Mouse (Mus musculus) embryonic facial prominence, embryonic 11.5 days (tissue): Measurements from ENCODE around the gene Kcnc1. TPM values are rescaled to one million over a fixed set of nuclear protein-coding genes. Genes with fewer than 3 reads are reported as not detected.

Experiments
- ATAC-seq: fragments of 200-750 bp; cut with Nextera tagmentation; replicated peaks from 2 replicates; pipeline ENCODE4 v1.8.0; 2017; ENCODE audit warnings: low read depth; ENCODE audit not compliant: insufficient number of reproducible peaks, low FRiP score, low TSS enrichment
- DNase-seq: peaks from one replicate; pipeline ENCODE4 v3.0.0-alpha.2; 2015; ENCODE audit warnings: low spot score
- H3K27ac ChIP-seq: fragments of 300-500 bp; sonication (generic); replicated peaks from 2 replicates; pipeline ENCODE4 v1.5.1; 2014; ENCODE audit warnings: mild to moderate bottlenecking, low read depth, low read length, control low read depth
- H3K27me3 ChIP-seq: fragments of 300-500 bp; sonication (generic); 2 replicates; pipeline ENCODE4 v1.6.1; 2014; ENCODE audit warnings: mild to moderate bottlenecking, low read length, moderate library complexity, mixed read lengths; ENCODE audit not compliant: control insufficient read depth, insufficient read depth
- H3K36me3 ChIP-seq: fragments of 300-500 bp; sonication (generic); replicated peaks from 2 replicates; pipeline ENCODE4 v1.6.1; 2014; ENCODE audit warnings: low read depth, mild to moderate bottlenecking, low read length, moderate library complexity, mixed read lengths; ENCODE audit not compliant: control insufficient read depth, insufficient read depth
- H3K4me1 ChIP-seq: fragments of 300-500 bp; sonication (generic); 2 replicates; pipeline ENCODE4 v1.6.1; 2014; ENCODE audit warnings: low read length, mixed read lengths; ENCODE audit not compliant: control insufficient read depth, insufficient read depth
- H3K4me2 ChIP-seq: fragments of 300-500 bp; sonication (generic); 2 replicates; pipeline ENCODE4 v1.6.1; 2014; ENCODE audit warnings: low read depth, mild to moderate bottlenecking, control low read depth, low read length, moderate library complexity
- H3K4me3 ChIP-seq: fragments of 300-500 bp; sonication (generic); 2 replicates; pipeline ENCODE4 v1.5.1; 2014; ENCODE audit warnings: low read depth, low read length, control low read depth
- H3K9ac ChIP-seq: fragments of 300-500 bp; sonication (generic); replicated peaks from 2 replicates; pipeline ENCODE4 v1.6.1; 2014; ENCODE audit warnings: mild to moderate bottlenecking, control low read depth, low read length
- H3K9me3 ChIP-seq: fragments of 300-500 bp; sonication (generic); replicated peaks from 2 replicates; pipeline ENCODE4 v1.6.1; 2016; ENCODE audit warnings: mild to moderate bottlenecking, low read length, inconsistent platforms, mixed read lengths; ENCODE audit not compliant: control insufficient read depth
- WGBS: fragments of 180-500 bp; shearing (Covaris S2); extraction: QIAGEN DNeasy Blood & Tissue Kit; methylation state at CpG from one replicate; pipeline ENCODE4 v1.1.7; 2014; 5-methylcytosine and 5-hydroxymethylcytosine counted together
- polyA plus RNA-seq: library from polyadenylated mRNA; unstranded; fragments of >200 nt; fragmentation: Nextera tagmentation; extraction: Ambion mirVana; gene quantifications from 2 replicates; pipeline ENCODE4 v1.2.1, GENCODE M21; 2014

The Kcnc1 gene
- polyA plus RNA-seq, 1 experiment from 2014 or later = 0.55 TPM

DNA sequence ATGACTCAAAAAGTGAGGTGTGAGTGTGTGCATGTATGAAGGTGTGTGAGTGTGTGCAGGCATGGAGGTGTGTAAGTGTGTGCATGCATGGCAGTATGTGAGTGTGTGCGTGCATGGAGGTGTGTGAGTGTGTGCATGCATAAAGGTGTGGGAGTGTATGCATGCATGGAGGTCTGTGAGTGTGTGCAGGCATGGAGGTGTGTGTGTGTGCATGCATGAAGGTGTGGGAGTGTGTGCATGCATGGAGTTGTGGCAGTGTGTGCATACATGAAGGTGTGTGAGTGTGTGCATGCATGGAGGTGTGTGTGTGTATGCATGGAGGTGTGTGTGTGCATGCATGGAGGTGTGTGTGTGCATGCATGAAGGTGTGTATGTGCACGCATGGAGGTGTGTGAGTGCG, 8.9 kb upstream of the Kcnc1 start:
- WGBS = 84% methylated on average over 3 of the region's 3 CpGs

DNA sequence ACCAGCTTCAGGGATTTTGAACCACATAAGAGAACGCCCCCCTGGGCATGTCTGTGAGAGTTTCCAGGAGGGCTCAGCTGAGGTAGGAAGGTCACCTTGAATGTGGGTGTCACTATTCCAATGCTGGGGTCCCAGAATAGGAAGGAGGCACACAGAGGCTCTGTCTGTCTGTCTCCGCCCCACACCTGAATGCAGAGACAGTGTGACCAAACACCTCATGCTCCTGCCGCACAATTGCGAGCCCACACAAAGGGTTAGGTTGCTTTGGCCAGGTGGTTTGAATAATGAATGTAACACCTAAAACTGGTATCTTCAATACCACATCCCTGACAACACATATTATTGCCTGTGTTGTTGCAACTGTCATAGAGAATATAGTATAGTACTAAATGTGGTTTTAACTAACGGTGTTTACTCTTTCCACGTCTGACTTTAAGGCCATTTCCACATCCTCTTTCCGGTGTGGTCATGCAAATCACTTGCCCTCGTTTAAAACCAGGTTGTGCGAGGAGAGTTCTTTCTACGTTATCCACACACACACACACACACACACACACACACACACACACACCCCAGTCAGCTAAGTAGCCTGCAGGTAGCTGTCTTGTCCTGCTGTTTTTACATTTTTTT, 6.7 kb upstream of the Kcnc1 start:
- ATAC-seq = no peak
- no peaks in the 10 kb centered on the region for H3K9me3 ChIP-seq
- peaks cover 2% of the 10 kb centered on the region for H3K27me3 ChIP-seq
- H3K27ac ChIP-seq = no peak overlapping the region
- H3K4me3 ChIP-seq = no peak overlapping the region
- no peak overlapping the region for H3K4me2 ChIP-seq
- H3K9ac ChIP-seq = no peak overlapping the region
- 78% methylated on average over 10 of the region's 10 CpGs for WGBS
- no peak for DNase-seq
- no peaks in the 10 kb centered on the region for H3K4me1 ChIP-seq
- no peaks in the 10 kb centered on the region for H3K36me3 ChIP-seq

More for the DNA sequence above, 8.9 kb upstream of the Kcnc1 start:
- no peak overlapping the region for H3K4me3 ChIP-seq
- DNase-seq (no peak), ATAC-seq (no peak)
- no peak overlapping the region for H3K4me2 ChIP-seq
- no peaks in the 10 kb centered on the region for H3K4me1 ChIP-seq
- no peaks in the 10 kb centered on the region for H3K9me3 ChIP-seq
- H3K9ac ChIP-seq = no peak overlapping the region
- no peaks in the 10 kb centered on the region for H3K27me3 ChIP-seq
- H3K27ac ChIP-seq = no peak overlapping the region
- H3K36me3 ChIP-seq = no peaks in the 10 kb centered on the region

DNA sequence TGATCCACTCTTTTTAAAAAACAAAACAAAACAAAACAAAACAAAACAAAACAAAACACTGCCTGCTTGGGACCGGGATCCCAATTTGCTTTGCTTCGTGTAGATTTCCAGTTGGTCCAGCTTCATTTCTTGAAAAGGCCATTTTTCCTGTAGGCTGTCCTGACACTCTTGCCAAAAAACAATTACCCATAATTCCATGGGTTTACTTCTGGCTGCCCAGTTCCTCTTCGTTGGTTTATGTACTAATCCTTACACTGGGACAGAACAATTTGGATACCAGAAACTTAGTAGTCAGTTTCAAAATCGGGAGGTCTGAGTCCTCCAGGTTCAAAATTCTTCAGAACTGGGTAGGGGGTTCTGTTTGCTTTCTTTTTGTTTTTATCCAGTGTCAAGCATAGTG, 6.1 kb upstream of the Kcnc1 start:
- WGBS = 69% methylated on average over 4 of the region's 4 CpGs
- Histone ChIP-seq H3K9me3 (no peaks in the 10 kb centered on the region), H3K27ac (no peak overlapping the region)

DNA sequence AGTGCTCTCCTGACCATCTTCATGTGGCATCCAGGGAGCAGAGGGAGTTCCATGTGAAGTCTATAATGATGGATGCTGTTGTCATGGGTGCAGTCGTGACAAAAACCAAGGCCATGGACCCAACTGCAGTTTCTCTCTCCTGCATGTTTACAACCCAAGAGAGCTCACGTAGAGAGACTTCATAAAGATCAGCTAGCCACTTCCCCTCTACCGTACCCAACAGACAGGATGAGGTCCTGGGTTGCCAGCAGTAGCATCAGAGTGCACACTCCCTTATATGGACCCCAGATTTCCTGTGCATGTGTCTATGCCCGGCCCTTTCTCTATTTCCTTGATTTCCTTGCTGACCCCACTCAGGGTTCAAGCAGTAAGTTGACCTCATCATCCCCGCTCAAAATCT, 4.6 kb upstream of the Kcnc1 start:
- Histone ChIP-seq H3K27ac (no peak overlapping the region), H3K27me3 (peaks cover 19% of the 10 kb centered on the region), H3K4me3 (no peak overlapping the region), H3K9me3 (no peaks in the 10 kb centered on the region), H3K4me1 (no peaks in the 10 kb centered on the region), H3K4me2 (no peak overlapping the region), H3K36me3 (no peaks in the 10 kb centered on the region), H3K9ac (no peak overlapping the region)
- DNase-seq (no peak), ATAC-seq (no peak)
- 59% methylated on average over 5 of the region's 5 CpGs for WGBS

More for the DNA sequence above, 6.1 kb upstream of the Kcnc1 start:
- no peaks in the 10 kb centered on the region for H3K36me3 ChIP-seq
- ATAC-seq (no peak), DNase-seq (no peak)
- peaks cover 5% of the 10 kb centered on the region for H3K27me3 ChIP-seq
- no peaks in the 10 kb centered on the region for H3K4me1 ChIP-seq
- H3K4me2 ChIP-seq = no peak overlapping the region
- no peak overlapping the region for H3K9ac ChIP-seq
- no peak overlapping the region for H3K4me3 ChIP-seq

DNA sequence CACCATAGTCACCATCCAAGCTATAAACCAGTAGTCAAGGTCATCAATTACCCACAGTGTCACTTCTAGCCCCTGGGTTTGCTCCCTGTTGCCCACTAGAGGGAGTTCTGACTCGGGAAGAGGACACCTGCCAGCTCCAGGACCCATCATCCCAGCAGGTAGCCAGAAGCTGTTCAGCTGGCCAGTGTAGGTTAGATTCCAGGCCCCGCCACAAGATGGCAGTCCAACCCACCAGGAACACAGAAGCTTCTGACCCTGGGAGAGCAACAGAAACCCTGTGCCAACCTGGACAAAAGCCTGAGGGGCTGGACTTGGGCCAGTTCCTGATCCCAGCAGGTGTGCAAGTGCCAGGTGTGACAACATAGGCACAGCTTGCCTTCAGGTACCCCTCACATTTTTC, 3.2 kb upstream of the Kcnc1 start:
- Histone ChIP-seq H3K27me3 (peaks cover 33% of the 10 kb centered on the region), H3K36me3 (no peaks in the 10 kb centered on the region), H3K27ac (no peak overlapping the region), H3K9me3 (no peaks in the 10 kb centered on the region), H3K4me3 (no peak overlapping the region), H3K4me2 (no peak overlapping the region), H3K9ac (no peak overlapping the region), H3K4me1 (peaks cover 3% of the 10 kb centered on the region; the same call in 1 of the 2 replicates)
- DNase-seq (peak; percentile 80), ATAC-seq (no peak)
- 0% methylated on average over 2 of the region's 2 CpGs for WGBS

DNA sequence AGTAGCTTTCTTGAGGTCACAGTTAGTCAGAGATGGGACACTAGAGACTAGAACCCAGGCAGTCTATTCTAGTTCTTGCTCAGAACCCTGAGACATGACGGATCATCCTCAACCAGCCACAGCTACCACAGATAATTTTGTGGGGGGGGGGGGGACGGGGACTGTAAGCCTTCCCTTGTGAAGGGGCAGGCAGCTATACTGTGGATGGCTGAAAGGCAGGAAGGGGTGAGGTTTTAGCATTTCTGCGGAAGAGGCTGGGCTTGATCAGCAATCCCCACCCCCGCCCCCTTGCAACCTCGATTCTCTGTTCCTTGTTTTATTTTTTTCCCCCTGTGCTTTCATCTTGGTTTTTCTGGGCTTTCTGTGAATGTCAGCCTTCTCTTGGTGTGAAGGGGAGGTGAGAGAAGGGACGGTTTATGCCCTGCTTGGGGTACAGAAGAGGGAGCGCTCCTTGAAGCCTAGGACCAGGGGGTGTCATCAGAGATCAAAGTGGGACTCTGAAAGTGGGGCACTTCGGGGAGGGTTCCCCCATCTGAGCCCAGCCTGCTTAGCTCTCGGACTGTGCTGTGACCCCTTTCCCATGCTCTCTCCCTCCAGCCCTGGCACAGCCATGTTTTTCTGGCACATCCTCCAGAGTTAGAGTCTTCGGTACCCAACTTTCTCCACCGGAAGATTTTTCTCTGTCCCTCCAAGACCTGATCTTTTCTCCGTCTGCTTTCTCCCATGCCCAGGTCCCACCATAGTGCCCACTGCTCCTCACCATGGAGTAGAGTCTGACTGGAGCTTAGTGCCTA, 2.4 kb upstream of the Kcnc1 start:
- no peaks in the 10 kb centered on the region for H3K9me3 ChIP-seq
- peaks cover 3% of the 10 kb centered on the region; the same call in 1 of the 2 replicates for H3K4me1 ChIP-seq
- H3K4me3 ChIP-seq = no peak overlapping the region
- H3K27ac ChIP-seq = no peak overlapping the region
- no peak overlapping the region for H3K4me2 ChIP-seq
- 49% methylated on average over 12 of the region's 12 CpGs for WGBS
- H3K27me3 ChIP-seq = peaks cover 40% of the 10 kb centered on the region
- no peaks in the 10 kb centered on the region for H3K36me3 ChIP-seq
- DNase-seq (no peak), ATAC-seq (no peak)
- H3K9ac ChIP-seq = no peak overlapping the region

DNA sequence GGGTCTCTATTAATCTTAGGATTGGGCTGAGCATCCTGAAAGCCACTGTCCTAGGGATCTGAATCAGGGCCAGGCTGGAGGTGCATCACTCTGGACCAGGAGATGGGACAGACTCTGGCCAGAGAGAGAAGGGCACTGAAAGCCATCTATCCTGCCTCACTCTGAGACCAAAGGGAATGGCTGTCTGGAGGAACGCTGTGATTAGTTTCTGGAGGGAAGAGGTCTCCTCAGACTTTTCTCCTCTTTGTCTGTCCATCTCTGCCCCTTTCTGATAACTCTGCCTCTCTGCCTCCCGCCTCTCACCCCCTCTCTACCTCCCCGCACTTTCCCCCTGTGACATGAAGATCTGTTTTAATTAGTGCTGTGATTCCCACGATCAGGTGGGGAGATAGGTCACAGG, 1.4 kb upstream of the Kcnc1 start:
- ATAC-seq (no peak), DNase-seq (no peak)
- Histone ChIP-seq H3K27me3 (peaks cover 50% of the 10 kb centered on the region), H3K27ac (no peak overlapping the region), H3K36me3 (no peaks in the 10 kb centered on the region), H3K9me3 (no peaks in the 10 kb centered on the region), H3K4me2 (no peak overlapping the region), H3K4me3 (no peak overlapping the region), H3K9ac (no peak overlapping the region), H3K4me1 (peaks cover 3% of the 10 kb centered on the region; the same call in 1 of the 2 replicates)
- WGBS = 66% methylated on average over 4 of the region's 4 CpGs

DNA sequence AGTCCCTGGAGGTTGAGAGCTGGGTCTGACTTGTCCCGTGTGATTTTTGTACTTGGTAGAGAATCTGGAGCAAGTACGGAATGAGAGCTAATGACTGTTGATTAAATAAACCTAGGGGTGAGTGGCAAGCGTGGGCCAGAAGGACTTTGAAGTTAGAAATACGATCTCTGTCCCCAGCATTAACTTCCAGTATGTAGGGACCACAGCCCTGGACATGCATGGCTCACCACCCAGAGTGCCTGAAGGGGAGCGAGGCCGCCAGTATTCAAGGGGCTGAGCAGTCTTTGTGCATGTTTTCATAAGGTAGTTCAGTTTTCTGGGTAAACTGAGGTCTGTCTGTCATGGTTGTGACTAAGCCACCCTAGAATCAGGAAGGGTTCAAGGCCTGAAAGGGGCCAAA, 726 bp upstream of the Kcnc1 start:
- Histone ChIP-seq H3K9me3 (no peaks in the 10 kb centered on the region), H3K36me3 (no peaks in the 10 kb centered on the region), H3K9ac (no peak overlapping the region), H3K27ac (no peak overlapping the region), H3K4me3 (no peak overlapping the region), H3K4me1 (peaks cover 3% of the 10 kb centered on the region; the same call in 1 of the 2 replicates), H3K27me3 (peaks cover 50% of the 10 kb centered on the region), H3K4me2 (no peak overlapping the region)
- ATAC-seq = no peak
- DNase-seq = no peak
- WGBS = 25% methylated on average over 6 of the region's 6 CpGs
